Mouse (Mus musculus) heart, adult 2 months (tissue): Measurements from ENCODE around the gene Klhl42. TPM values are rescaled to one million over a fixed set of nuclear protein-coding genes. Genes with fewer than 3 reads are reported as not detected.
A peak's percentile ranks its signal among the peaks of the same experiment; 100 is the strongest.

ENCODE experiments used
- DNase-seq, 2 experiments: peaks; one replicate each; pipeline ENCODE4 v3.0.0; 2021
- H3K27ac ChIP-seq: fragments of 200-600 bp; 2 replicates; pipeline ENCODE4 v1.8.1; 2022
- H3K27me3 ChIP-seq: fragments of 200-500 bp; 2 replicates; pipeline ENCODE4 v1.6.1; 2012; ENCODE audit warnings: mild to moderate bottlenecking, low read length, inconsistent platforms, mixed read lengths; ENCODE audit not compliant: control insufficient read depth, insufficient read depth
- H3K36me3 ChIP-seq: fragments of 200-500 bp; 2 replicates; pipeline ENCODE4 v1.6.1; 2012; ENCODE audit warnings: low read length, inconsistent platforms; ENCODE audit not compliant: control insufficient read depth, insufficient read depth
- H3K4me1 ChIP-seq: fragments of 200-500 bp; 2 replicates; pipeline ENCODE4 v1.6.1; 2011; ENCODE audit warnings: low read length; ENCODE audit not compliant: control insufficient read depth, insufficient read depth
- H3K4me3 ChIP-seq: fragments of 200-600 bp; 2 replicates; pipeline ENCODE4 v1.8.1; 2022
- H3K79me2 ChIP-seq: fragments of 200-500 bp; replicated peaks from 2 replicates; pipeline ENCODE4 v1.6.1; 2012; ENCODE audit warnings: mild to moderate bottlenecking, inconsistent platforms, low read length, moderate library complexity, mixed read lengths; ENCODE audit not compliant: control insufficient read depth, insufficient read depth
- H3K9ac ChIP-seq: fragments of 200-500 bp; 2 replicates; pipeline ENCODE4 v1.6.1; 2012; ENCODE audit warnings: low read depth, mild to moderate bottlenecking, control low read depth, inconsistent platforms, low read length, mixed read lengths
- CTCF ChIP-seq: fragments of 200-600 bp; IDR thresholded peaks from 2 replicates; pipeline ENCODE4 v1.8.1; 2022; ENCODE audit warnings: antibody characterized with exemption, mild to moderate bottlenecking, moderate library complexity
- EP300 ChIP-seq: fragments of 200-500 bp; IDR thresholded peaks from 2 replicates; pipeline ENCODE4 v1.6.1; 2011; ENCODE audit warnings: low read depth, low read length, control low read depth; ENCODE audit not compliant: insufficient read depth
- POLR2A ChIP-seq: fragments of 200-500 bp; IDR thresholded peaks from 2 replicates; pipeline ENCODE4 v1.6.1; 2011; ENCODE audit warnings: mild to moderate bottlenecking, low read depth, low read length, control low read depth; ENCODE audit not compliant: insufficient read depth
- WGBS: fragments of 180-500 bp; shearing (Covaris S2); methylation state at CpG from one replicate; pipeline ENCODE4 v1.1.7; 2018; 5-methylcytosine and 5-hydroxymethylcytosine counted together
- intact Hi-C: fragments of 180-260 bp; cut with DNase I; formaldehyde crosslinking; loops from one replicate; pipeline ENCODE4 v1.15.1; 2025
- polyA plus RNA-seq: library from polyadenylated mRNA; depleted of rRNA; stranded (reverse); fragments of >200 nt; gene quantifications from 2 replicates; pipeline ENCODE4 v1.2.3, GENCODE M21; 2012
- total RNA-seq, 2 experiments: library from RNA; stranded (reverse); gene quantifications; 2 replicates each; pipeline ENCODE4 v1.2.3; 2021

The Klhl42 gene
- total and polyA plus RNA-seq, 3 experiments = 4.0 to 5.8 (median 4.7) TPM

- intact Hi-C loops = no loop called here
- Histone ChIP-seq H3K27ac (peak overlapping the region; percentile 84), H3K4me1 (peaks cover 4% of the 10 kb centered on the region), H3K79me2 (peaks cover 2% of the 10 kb centered on the region), H3K4me3 (peak overlapping the region; percentile 96), H3K27me3 (no peaks in the 10 kb centered on the region), H3K9ac (peak overlapping the region; percentile 97), H3K36me3 (peaks cover 6% of the 10 kb centered on the region; the same call in 1 of the 2 replicates)
- WGBS = 3% methylated on average over 15 of the region's 15 CpGs
- no peak for TF ChIP-seq EP300
- TF ChIP-seq POLR2A = no peak
- no peak for TF ChIP-seq CTCF
- peak; percentile 62 to 68 for DNase-seq
Observed at GRCm38 (mm10) chr6:147092136-147092535, 957 bp downstream of the Klhl42 start.

GRCm38 (mm10) chr6:147094771-147095170, 3.6 kb downstream of the Klhl42 start:
- H3K27ac ChIP-seq = no peak overlapping the region
- H3K79me2 ChIP-seq = peaks cover 4% of the 10 kb centered on the region
- no peak for DNase-seq
- no peaks in the 10 kb centered on the region for H3K27me3 ChIP-seq
- H3K36me3 ChIP-seq = peaks cover 6% of the 10 kb centered on the region; the same call in 1 of the 2 replicates
- H3K9ac ChIP-seq = no peak overlapping the region
- 82% methylated on average over 7 of the region's 7 CpGs for WGBS
- no peak for TF ChIP-seq POLR2A
- no peak for TF ChIP-seq EP300
- TF ChIP-seq CTCF = no peak
- peaks cover 4% of the 10 kb centered on the region for H3K4me1 ChIP-seq
- H3K4me3 ChIP-seq = no peak overlapping the region
- intact Hi-C loops = no loop called here

DNA sequence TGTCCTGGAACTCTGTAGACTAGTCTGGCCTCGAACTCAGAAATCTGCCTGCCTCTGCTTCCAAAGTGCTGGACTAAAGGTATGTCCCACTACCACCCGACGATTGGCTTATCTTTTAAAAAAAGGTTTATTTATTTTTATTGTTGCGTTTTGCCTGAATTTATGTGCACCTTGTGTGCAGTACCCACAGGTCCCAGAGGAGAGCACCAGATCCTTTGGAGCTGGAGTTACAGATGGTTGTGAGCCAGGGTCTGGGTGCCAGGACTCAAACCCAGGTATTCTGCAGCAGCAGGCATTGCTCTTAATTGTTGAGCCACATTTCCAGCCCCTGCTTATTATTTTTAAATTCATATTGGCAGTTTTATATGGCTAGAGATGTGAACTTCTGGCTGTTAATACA, 4.9 kb downstream of the Klhl42 start:
- H3K27ac ChIP-seq = no peak overlapping the region
- H3K4me1 ChIP-seq = peaks cover 2% of the 10 kb centered on the region
- TF ChIP-seq EP300 = no peak
- TF ChIP-seq POLR2A = no peak
- TF ChIP-seq CTCF = no peak
- intact Hi-C loops = no loop called here
- no peak for DNase-seq
- no peak overlapping the region for H3K4me3 ChIP-seq
- H3K9ac ChIP-seq = no peak overlapping the region
- 96% methylated on average over 4 of the region's 4 CpGs for WGBS
- H3K36me3 ChIP-seq = peaks cover 6% of the 10 kb centered on the region; the same call in 1 of the 2 replicates
- H3K27me3 ChIP-seq = no peaks in the 10 kb centered on the region
- H3K79me2 ChIP-seq = peaks cover 4% of the 10 kb centered on the region

GRCm38 (mm10) chr6:147096934-147097333, 5.8 kb downstream of the Klhl42 start:
- intact Hi-C loops = no loop called here
- DNase-seq = no peak
- Histone ChIP-seq H3K27ac (no peak overlapping the region), H3K9ac (no peak overlapping the region), H3K36me3 (peaks cover 6% of the 10 kb centered on the region; the same call in 1 of the 2 replicates), H3K4me3 (no peak overlapping the region), H3K4me1 (peaks cover 2% of the 10 kb centered on the region), H3K79me2 (peaks cover 2% of the 10 kb centered on the region; the same call in 1 of the 2 replicates), H3K27me3 (no peaks in the 10 kb centered on the region)
- 80% methylated on average over 3 of the region's 3 CpGs for WGBS
- no peak for TF ChIP-seq EP300
- no peak for TF ChIP-seq CTCF
- TF ChIP-seq POLR2A = no peak

DNA sequence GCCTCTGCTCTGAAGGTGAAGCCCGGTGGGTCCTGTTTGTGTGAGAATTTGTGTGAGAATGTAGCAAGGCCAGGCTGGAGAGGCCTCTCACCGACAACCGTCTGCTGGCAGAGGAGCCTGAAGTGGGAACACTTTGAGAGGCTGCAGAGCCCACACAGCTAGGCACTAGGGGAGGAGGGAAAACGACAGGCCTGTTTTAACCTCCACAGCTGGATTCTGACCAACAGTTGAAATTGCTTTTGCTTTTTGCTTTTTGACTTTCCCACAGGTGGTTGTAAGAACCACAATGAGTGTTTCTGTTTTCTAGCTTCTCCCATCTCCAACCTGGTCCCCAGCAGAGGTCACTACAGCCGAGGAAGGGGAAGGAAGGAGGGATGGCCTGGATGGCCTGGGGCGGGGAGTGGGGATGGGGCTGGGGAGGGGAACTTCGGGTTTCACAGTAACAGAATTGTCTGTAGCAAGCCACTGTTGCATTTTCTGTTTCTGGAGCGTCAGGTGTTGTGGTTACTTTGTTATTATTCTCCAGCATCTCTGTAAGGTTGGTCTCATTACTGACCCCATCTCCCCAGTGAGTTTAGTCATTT, 6.3 kb downstream of the Klhl42 start:
- H3K79me2 ChIP-seq = peaks cover 2% of the 10 kb centered on the region; the same call in 1 of the 2 replicates
- peaks cover 6% of the 10 kb centered on the region; the same call in 1 of the 2 replicates for H3K36me3 ChIP-seq
- no peak overlapping the region for H3K9ac ChIP-seq
- DNase-seq = no peak
- H3K4me1 ChIP-seq = peaks cover 2% of the 10 kb centered on the region
- WGBS = 58% methylated on average over 8 of the region's 8 CpGs
- H3K27me3 ChIP-seq = no peaks in the 10 kb centered on the region
- H3K4me3 ChIP-seq = no peak overlapping the region
- H3K27ac ChIP-seq = no peak overlapping the region
- intact Hi-C loops = no loop called here
- no peak for TF ChIP-seq POLR2A
- TF ChIP-seq EP300 = no peak
- TF ChIP-seq CTCF = no peak

DNA sequence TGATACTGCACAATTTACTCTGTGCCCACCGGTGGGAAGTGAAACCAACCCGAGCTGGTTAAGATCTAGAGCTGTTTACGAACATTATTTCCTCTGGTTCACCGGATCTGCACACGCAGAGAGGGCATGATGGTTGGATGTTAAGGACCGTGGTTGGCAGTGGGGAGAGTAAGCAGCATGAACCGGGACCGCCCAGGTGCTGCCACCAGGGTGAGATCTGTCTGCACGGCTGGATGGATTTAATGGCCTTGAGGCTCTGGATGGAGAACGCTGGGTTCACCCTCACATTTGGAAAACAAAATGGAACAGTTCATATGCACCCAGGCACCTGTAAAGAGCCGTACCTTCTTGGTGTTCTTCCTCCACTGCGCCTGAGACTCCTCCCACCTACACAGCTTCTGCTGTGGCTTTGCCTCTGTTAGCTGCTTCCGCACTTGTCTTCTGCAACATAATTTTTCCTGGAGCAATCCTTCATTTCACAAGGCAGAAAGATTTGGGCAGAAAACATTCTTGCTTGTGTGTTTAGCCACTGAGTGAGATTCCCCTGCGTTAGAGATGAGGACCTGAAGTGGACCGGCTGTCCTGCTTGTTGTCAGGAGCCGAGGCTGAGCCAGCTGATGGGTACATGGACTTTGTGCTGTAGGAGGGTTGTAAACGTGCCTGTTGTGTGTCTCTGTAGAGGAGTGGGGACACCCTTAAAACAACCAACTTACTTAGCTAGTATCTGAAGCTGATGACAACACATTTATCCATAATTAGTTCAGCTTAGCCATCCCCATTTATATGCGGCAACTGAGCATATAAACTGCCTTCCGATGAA, 8.5 kb downstream of the Klhl42 start:
- Histone ChIP-seq H3K27ac (no peak overlapping the region), H3K4me3 (no peak overlapping the region), H3K9ac (no peak overlapping the region), H3K4me1 (no peaks in the 10 kb centered on the region), H3K79me2 (peaks cover 3% of the 10 kb centered on the region; the same call in 1 of the 2 replicates), H3K27me3 (no peaks in the 10 kb centered on the region), H3K36me3 (0 out of 2 replicates have a peak, but pooled peaks cover under 1% of the 10 kb centered on the region)
- 84% methylated on average over 19 of the region's 19 CpGs for WGBS
- DNase-seq = peak in 1 of 2 experiments; percentile 28
- intact Hi-C loops = loop anchor here (5.0 kb wide), 1 partner anchor 87 kb away; no protein-coding TSS in a partner anchor
- no peak for TF ChIP-seq POLR2A
- no peak for TF ChIP-seq EP300
- TF ChIP-seq CTCF = no peak
